Mouse (Mus musculus) testis, adult 2 months (tissue): Measurements from ENCODE around the gene Slc4a2.
A peak's percentile ranks its signal among the peaks of the same experiment; 100 is the strongest.

Experiments used
- CTCF ChIP-seq: fragments of 200-500 bp; IDR thresholded peaks from 2 replicates; pipeline ENCODE4 v1.5.1; 2012; ENCODE audit warnings: low read depth, mild to moderate bottlenecking, inconsistent platforms, low read length, moderate library complexity; ENCODE audit not compliant: control insufficient read depth, insufficient read depth, insufficient replicate concordance
- POLR2A ChIP-seq: fragments of 200-500 bp; IDR thresholded peaks from 2 replicates; pipeline ENCODE4 v1.6.1; 2012; ENCODE audit warnings: low read depth, mild to moderate bottlenecking, inconsistent platforms, low read length, moderate library complexity; ENCODE audit not compliant: control insufficient read depth

- TF ChIP-seq CTCF (0 out of 2 replicates have a peak, but pooled peaks have one; percentile 6), POLR2A (no peak)
Measured at GRCm38 (mm10) chr5:24392724-24393123, 30.9 kb upstream of the Slc4a2 start.
